Mouse (Mus musculus) CH12.LX (cell line): ENCODE data around the gene Neurl4. TPM values are rescaled to one million over a fixed set of nuclear protein-coding genes. Genes with fewer than 3 reads are reported as not detected.

Experiments used
- DNase-seq: peaks from one replicate; pipeline ENCODE4 v3.0.0-alpha.2; 2013; ENCODE audit errors: extremely low read depth
- H3K27ac ChIP-seq: 2 replicates; pipeline ENCODE4 v1.5.1; 2012; ENCODE audit warnings: low read depth, mild to moderate bottlenecking, control low read depth, moderate library complexity; ENCODE audit not compliant: insufficient read depth
- H3K27me3 ChIP-seq: replicated peaks from 2 replicates; pipeline ENCODE3; 2012; ENCODE audit warnings: inconsistent platforms
- H3K36me3 ChIP-seq, 2 experiments: replicated peaks in 1 of 2; 2 replicates each; pipeline versions ENCODE3 to v1.6.1; 2012; ENCODE audit warnings: inconsistent platforms in 1 of 2, low read length in 1 of 2, mild to moderate bottlenecking in 1 of 2, mixed read lengths in 1 of 2, moderate library complexity in 1 of 2; ENCODE audit not compliant: control insufficient read depth in 1 of 2, insufficient read depth in 1 of 2
- H3K4me1 ChIP-seq, 2 experiments: 2 replicates each; pipeline ENCODE4 v1.6.1; 2012; ENCODE audit warnings: inconsistent platforms in 1 of 2, moderate library complexity in 1 of 2; ENCODE audit not compliant: insufficient read depth in 2 of 2, control insufficient read depth in 1 of 2
- H3K4me2 ChIP-seq: 2 replicates; pipeline ENCODE4 v1.6.1; 2012; ENCODE audit warnings: low read depth, mild to moderate bottlenecking, control low read depth; ENCODE audit not compliant: poor library complexity, insufficient read depth, severe bottlenecking
- H3K4me3 ChIP-seq, 3 experiments: fragments of 150-350 bp in 1 of 3; sonication (generic) in 1 of 3; replicated peaks in 1 of 3; 2 replicates each; pipeline versions ENCODE3 to v1.5.1; 2011 to 2012; ENCODE audit warnings: low read depth in 2 of 3, low read length in 2 of 3, mild to moderate bottlenecking in 2 of 3, moderate library complexity in 2 of 3, control low read depth in 1 of 3, improper control_type of control experiment in 1 of 3, inconsistent platforms in 1 of 3, mixed read lengths in 1 of 3; ENCODE audit not compliant: poor library complexity in 1 of 3
- H3K79me2 ChIP-seq: replicated peaks from 2 replicates; pipeline ENCODE4 v1.6.1; 2012; ENCODE audit warnings: mild to moderate bottlenecking, moderate library complexity; ENCODE audit not compliant: control insufficient read depth, poor library complexity, insufficient read depth, severe bottlenecking; ENCODE audit errors: extremely low read depth
- H3K9ac ChIP-seq: 2 replicates; pipeline ENCODE4 v1.6.1; 2012; ENCODE audit warnings: low read depth, mild to moderate bottlenecking, control low read depth, moderate library complexity; ENCODE audit not compliant: insufficient read depth
- H3K9me3 ChIP-seq: replicated peaks from 2 replicates; pipeline ENCODE3; 2012; ENCODE audit warnings: low read length, inconsistent platforms, mixed read lengths
- BHLHE40 ChIP-seq: IDR thresholded peaks from 2 replicates; pipeline ENCODE4 v1.6.1; 2011; ENCODE audit warnings: mild to moderate bottlenecking, low read depth, low read length, improper control_type of control experiment
- CHD2 ChIP-seq: IDR thresholded peaks from 2 replicates; pipeline ENCODE4 v1.6.1; 2011; ENCODE audit warnings: low read length, improper control_type of control experiment
- CTCF ChIP-seq, 2 experiments: IDR thresholded peaks in 1 of 2; conservative IDR thresholded peaks in 1 of 2; 2 replicates each; pipeline ENCODE4 v1.5.1; 2011 to 2012; ENCODE audit warnings: low read depth in 2 of 2, low read length in 2 of 2, improper control_type of control experiment in 1 of 2, inconsistent platforms in 1 of 2, mild to moderate bottlenecking in 1 of 2, moderate library complexity in 1 of 2
- EP300 ChIP-seq: IDR thresholded peaks from 2 replicates; pipeline ENCODE4 v1.6.1; 2011; ENCODE audit warnings: low read length, improper control_type of control experiment
- ETS1 ChIP-seq: conservative IDR thresholded peaks from 2 replicates; pipeline ENCODE4 v1.6.1; 2012; ENCODE audit warnings: low read depth, mild to moderate bottlenecking, inconsistent platforms, low read length, improper control_type of control experiment, moderate library complexity
- HCFC1 ChIP-seq: IDR thresholded peaks from 2 replicates; pipeline ENCODE4 v1.6.1; 2012; ENCODE audit warnings: low read depth, mild to moderate bottlenecking, inconsistent platforms, low read length, improper control_type of control experiment
- JUN ChIP-seq: IDR thresholded peaks from 2 replicates; pipeline ENCODE4 v1.6.1; 2011; ENCODE audit warnings: low read depth, mild to moderate bottlenecking, low read length, improper control_type of control experiment, moderate library complexity; ENCODE audit not compliant: insufficient read depth
- JUND ChIP-seq: conservative IDR thresholded peaks from 2 replicates; pipeline ENCODE4 v1.6.1; 2011; ENCODE audit warnings: low read depth, low read length, improper control_type of control experiment
- KAT2A ChIP-seq: IDR thresholded peaks from 2 replicates; pipeline ENCODE4 v1.6.1; 2012; ENCODE audit warnings: low read length, improper control_type of control experiment, inconsistent platforms; ENCODE audit not compliant: insufficient replicate concordance
- MAX ChIP-seq: IDR thresholded peaks from 2 replicates; pipeline ENCODE4 v1.6.1; 2011; ENCODE audit warnings: low read length, improper control_type of control experiment
- MAZ ChIP-seq: IDR thresholded peaks from 2 replicates; pipeline ENCODE4 v1.6.1; 2012; ENCODE audit warnings: low read depth, mild to moderate bottlenecking, inconsistent platforms, low read length, improper control_type of control experiment, moderate library complexity
- MXI1 ChIP-seq: IDR thresholded peaks from 2 replicates; pipeline ENCODE4 v1.6.1; 2011; ENCODE audit warnings: mild to moderate bottlenecking, low read depth, low read length, improper control_type of control experiment
- NELFE ChIP-seq: IDR thresholded peaks from 2 replicates; pipeline ENCODE4 v1.6.1; 2011; ENCODE audit warnings: low read depth, low read length, improper control_type of control experiment
- NRF1 ChIP-seq: IDR thresholded peaks from 2 replicates; pipeline ENCODE4 v1.6.1; 2014; ENCODE audit warnings: low read depth, mild to moderate bottlenecking, inconsistent platforms, low read length, improper control_type of control experiment, moderate library complexity
- PAX5 ChIP-seq: IDR thresholded peaks from 2 replicates; pipeline ENCODE4 v1.6.1; 2012; ENCODE audit warnings: low read length, inconsistent platforms, mixed read lengths
- RAD21 ChIP-seq: IDR thresholded peaks from 2 replicates; pipeline ENCODE4 v1.6.1; 2011; ENCODE audit warnings: low read depth, mild to moderate bottlenecking, low read length, improper control_type of control experiment, moderate library complexity
- RCOR1 ChIP-seq: conservative IDR thresholded peaks from 2 replicates; pipeline ENCODE4 v1.6.1; 2012; ENCODE audit warnings: low read depth, mild to moderate bottlenecking, inconsistent platforms, low read length, improper control_type of control experiment
- SIN3A ChIP-seq: IDR thresholded peaks from 2 replicates; pipeline ENCODE4 v1.6.1; 2012; ENCODE audit warnings: low read length, improper control_type of control experiment, inconsistent platforms
- SMC3 ChIP-seq: IDR thresholded peaks from 2 replicates; pipeline ENCODE4 v1.6.1; 2011; ENCODE audit warnings: low read depth, low read length, improper control_type of control experiment
- TCF12 ChIP-seq: IDR thresholded peaks from 2 replicates; pipeline ENCODE4 v1.6.1; 2014; ENCODE audit warnings: low read depth, mild to moderate bottlenecking, inconsistent platforms, low read length, improper control_type of control experiment
- UBTF ChIP-seq: IDR thresholded peaks from 2 replicates; pipeline ENCODE4 v1.6.1; 2012; ENCODE audit warnings: low read depth, mild to moderate bottlenecking, inconsistent platforms, low read length, improper control_type of control experiment, moderate library complexity
- USF1 ChIP-seq: IDR thresholded peaks from 2 replicates; pipeline ENCODE4 v1.6.1; 2014; ENCODE audit warnings: low read depth, mild to moderate bottlenecking, inconsistent platforms, low read length, improper control_type of control experiment
- ZC3H11A ChIP-seq: IDR thresholded peaks from 2 replicates; pipeline ENCODE4 v1.6.1; 2012; ENCODE audit warnings: low read depth, mild to moderate bottlenecking, inconsistent platforms, low read length, improper control_type of control experiment
- ZMIZ1 ChIP-seq: IDR thresholded peaks from 2 replicates; pipeline ENCODE4 v1.6.1; 2012; ENCODE audit warnings: low read depth, mild to moderate bottlenecking, inconsistent platforms, low read length, improper control_type of control experiment
- ZNF384 ChIP-seq: IDR thresholded peaks from 2 replicates; pipeline ENCODE4 v1.6.1; 2012; ENCODE audit warnings: low read depth, low read length, improper control_type of control experiment, inconsistent platforms
- dilution Hi-C: fragments of 300-500 bp; cut with MboI; formaldehyde crosslinking; loops from 2 replicates; pipeline ENCODE4 v1.14.3; 2020; ENCODE audit warnings: low sequenced_read_pairs; ENCODE audit not compliant: extremely low pct_unique_long_range_greater_than_20kb, extremely low pct_ligation_motif_present
- in situ Hi-C: fragments of 300-500 bp; cut with MboI; formaldehyde crosslinking; loops from 3 replicates; pipeline ENCODE4 v1.14.3; 2019; ENCODE audit warnings: low sequenced_read_pairs, low pct_ligation_motif_present, low pct_unique_long_range_greater_than_20kb, mixed read lengths
- polyA plus RNA-seq: library from polyadenylated mRNA; unstranded; fragments of >175 nt; gene quantifications from 2 replicates; pipeline ENCODE4 v1.2.1, GENCODE M21; 2012; ENCODE audit warnings: low read depth; ENCODE audit not compliant: insufficient read length
- total RNA-seq, 2 experiments: library from RNA; depleted of rRNA; stranded (reverse); fragments of 300-350 nt in 1 of 2; fragments of >200 nt in 1 of 2; gene quantifications; 2 replicates each; pipeline ENCODE4 v1.2.3; 2012 to 2014

Gene Neurl4
- total and polyA plus RNA-seq, 3 experiments = 21.4 to 51.0 (median 40.1) TPM

DNA sequence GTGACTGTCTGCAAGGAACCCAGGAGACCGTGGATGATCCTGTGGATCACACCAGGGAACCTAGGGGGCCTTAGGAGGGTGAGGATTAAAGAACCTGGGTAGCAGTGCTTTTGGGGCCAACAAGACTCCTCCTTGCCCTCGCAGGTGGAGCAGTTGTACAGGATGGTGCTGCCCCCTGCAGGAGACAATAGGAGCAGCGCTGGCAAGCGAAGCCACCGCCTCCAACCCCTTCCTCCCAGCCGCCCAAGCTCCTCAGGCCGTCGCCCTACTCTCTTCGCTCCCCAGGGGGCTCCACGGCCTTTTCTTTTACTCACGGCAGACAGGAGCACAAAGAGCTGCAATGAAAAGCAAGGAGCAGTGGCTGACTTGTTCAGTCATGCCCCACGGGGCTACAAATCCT lies 24.0 kb upstream of the Neurl4 start (continued):
- TF ChIP-seq ZMIZ1 (no peak), CTCF (conservative IDR thresholded peaks at IDR 0.05 in 1 of 2, IDR thresholded peaks at IDR 0.05 in 1 of 2; ENCODE audit: low read depth in 2 of 2, low read length in 2 of 2) (peak; percentile 84 to 99), KAT2A (no peak), EP300 (no peak), SMC3 (peak; percentile 95), ETS1 (0 out of 2 replicates have a peak, but pooled peaks have one; percentile 18), ZC3H11A (peak; percentile 78), NELFE (peak; percentile 60; the same call in 1 of the 2 replicates), BHLHE40 (0 out of 2 replicates have a peak, but pooled peaks have one; percentile 35)

DNA sequence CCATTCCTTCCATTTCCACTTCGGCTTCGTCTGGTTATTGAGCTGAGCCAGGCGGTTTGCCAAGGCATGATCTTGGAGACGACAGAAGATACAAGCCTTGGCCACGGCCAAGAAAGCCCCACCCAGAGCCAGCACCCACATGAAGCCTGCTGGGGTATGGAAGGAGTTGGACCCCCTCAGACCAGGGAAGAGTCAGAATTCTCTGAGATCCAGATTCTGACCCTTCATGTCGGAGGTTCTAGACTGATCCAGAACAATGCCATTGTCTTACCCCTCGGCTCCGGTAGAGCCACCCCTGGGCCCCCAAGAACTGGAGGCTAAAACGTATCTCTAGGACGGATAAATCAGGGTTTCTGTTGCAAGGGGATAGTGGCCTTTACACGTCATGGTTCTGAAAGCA lies 23.0 kb upstream of the Neurl4 start, which contains the start of gene Tmem95:
Tmem95 (minus strand) TSS at position 141 of the 400 bp plus-strand sequence.
- Histone ChIP-seq H3K36me3 (peaks cover 0 to 28% of the 10 kb centered on the region in 2 experiments), H3K4me2 (no peak within 1 kb of the TSS), H3K27ac (no peak within 1 kb of the TSS), H3K4me3 (no peak within 1 kb of the TSS), H3K4me1 (peaks cover 21 to 71% of the 10 kb centered on the region in 2 experiments), H3K9me3 (no peaks in the 10 kb centered on the region), H3K9ac (no peak within 1 kb of the TSS), H3K27me3 (no peaks in the 10 kb centered on the region), H3K79me2 (no peaks in the 10 kb centered on the region)
- in situ Hi-C loops (loop anchor here (5.0 kb wide), 2 partner anchors 76 to 196 kb away; partner anchors contain the start of genes Fgf11 and Senp3), dilution Hi-C loops (no loop called here)
- TF ChIP-seq JUND (no peak), TCF12 (no peak), NRF1 (no peak), UBTF (no peak), EP300 (no peak), CHD2 (no peak), KAT2A (no peak), USF1 (no peak), SIN3A (no peak), SMC3 (no peak), PAX5 (no peak), HCFC1 (no peak), ZMIZ1 (no peak), ZNF384 (no peak)
- DNase-seq = no peak

DNA sequence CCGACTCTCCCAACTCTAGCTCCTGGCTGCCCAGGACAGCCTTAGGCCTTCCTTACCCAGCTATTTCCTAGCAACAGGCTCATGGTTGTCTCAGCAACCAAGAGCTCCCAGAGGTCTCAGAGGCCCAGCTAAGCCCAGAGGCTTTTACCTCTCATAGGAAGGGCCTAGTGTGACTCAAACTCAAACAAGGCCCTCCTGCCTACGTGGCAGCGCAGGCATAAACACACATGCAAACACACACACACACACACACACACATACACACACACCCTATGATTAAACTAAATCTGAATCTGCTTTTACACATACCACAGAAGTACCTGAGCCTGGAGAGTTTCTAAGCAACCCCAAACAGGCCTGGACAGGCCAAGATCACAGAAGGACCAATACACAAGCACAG lies 22.5 kb upstream of the Neurl4 start:
- no peak overlapping the region for H3K9ac ChIP-seq
- dilution Hi-C loops (no loop called here), in situ Hi-C loops (loop anchor here (5.0 kb wide), 2 partner anchors 76 to 196 kb away; partner anchors contain the start of genes Fgf11 and Senp3)
- no peaks in the 10 kb centered on the region for H3K27me3 ChIP-seq
- no peak overlapping the region for H3K27ac ChIP-seq
- H3K79me2 ChIP-seq = no peaks in the 10 kb centered on the region
- no peak overlapping the region for H3K4me2 ChIP-seq
- peaks cover 4% of the 10 kb centered on the region for H3K9me3 ChIP-seq
- H3K36me3 ChIP-seq = peaks cover under 1 to 34% of the 10 kb centered on the region in 2 experiments
- no peak for DNase-seq
- TF ChIP-seq JUN (no peak), MXI1 (no peak), BHLHE40 (no peak), NRF1 (no peak), CTCF (conservative IDR thresholded peaks at IDR 0.05 in 1 of 2, IDR thresholded peaks at IDR 0.05 in 1 of 2; ENCODE audit: low read depth in 2 of 2, low read length in 2 of 2) (no peak), RCOR1 (no peak), RAD21 (no peak), ZC3H11A (no peak), MAX (no peak), KAT2A (no peak), MAZ (no peak)
- H3K4me1 ChIP-seq = peaks cover 21 to 66% of the 10 kb centered on the region in 2 experiments
- H3K4me3 ChIP-seq = no peak overlapping the region
